Mouse (Mus musculus) MEL (cell line): ENCODE measurements around the gene Cyp27b1. TPM values are rescaled to one million over a fixed set of nuclear protein-coding genes. Genes with fewer than 3 reads are reported as not detected.

Experiments
- DNase-seq: peaks from one replicate; pipeline ENCODE4 v3.0.0; 2011; ENCODE audit warnings: low read depth, low spot score
- H3K27ac ChIP-seq: 2 replicates; pipeline ENCODE4 v1.5.1; 2012; ENCODE audit warnings: low read depth, mild to moderate bottlenecking, control low read depth, low read length, moderate library complexity; ENCODE audit not compliant: control insufficient read depth
- H3K27me3 ChIP-seq, 2 experiments: fragments of 150-350 bp in 1 of 2; sonication (generic) in 1 of 2; 2 replicates each; pipeline ENCODE4 v1.6.1; 2012; ENCODE audit warnings: low read length in 2 of 2, mild to moderate bottlenecking in 2 of 2, improper control_type of control experiment in 1 of 2, moderate library complexity in 1 of 2; ENCODE audit not compliant: insufficient read depth in 2 of 2, control insufficient read depth in 1 of 2
- H3K36me3 ChIP-seq, 2 experiments: 2 replicates each; pipeline ENCODE4 v1.6.1; 2012 to 2014; ENCODE audit warnings: low read length in 2 of 2, improper control_type of control experiment in 1 of 2, inconsistent platforms in 1 of 2, mild to moderate bottlenecking in 1 of 2; ENCODE audit not compliant: insufficient read depth in 2 of 2, control insufficient read depth in 1 of 2
- H3K4me1 ChIP-seq, 2 experiments: fragments of 150-350 bp in 1 of 2; sonication (generic) in 1 of 2; 2 replicates each; pipeline ENCODE4 v1.6.1; 2012; ENCODE audit warnings: low read length in 2 of 2, improper control_type of control experiment in 1 of 2, mild to moderate bottlenecking in 1 of 2; ENCODE audit not compliant: insufficient read depth in 2 of 2, control insufficient read depth in 1 of 2
- H3K4me3 ChIP-seq, 2 experiments: fragments of 150-350 bp in 1 of 2; sonication (generic) in 1 of 2; 2 replicates each; pipeline ENCODE4 v1.5.1; 2012; ENCODE audit warnings: low read depth in 2 of 2, low read length in 2 of 2, mild to moderate bottlenecking in 2 of 2, moderate library complexity in 2 of 2, control low read depth in 1 of 2, improper control_type of control experiment in 1 of 2; ENCODE audit not compliant: control insufficient read depth in 1 of 2, insufficient read depth in 1 of 2
- H3K79me2 ChIP-seq: 2 replicates; pipeline ENCODE4 v1.6.1; 2012; ENCODE audit warnings: mild to moderate bottlenecking, low read length, moderate library complexity; ENCODE audit not compliant: control insufficient read depth, poor library complexity, insufficient read depth
- H3K9ac ChIP-seq: 2 replicates; pipeline ENCODE4 v1.6.1; 2012; ENCODE audit warnings: low read depth, mild to moderate bottlenecking, control low read depth, low read length, moderate library complexity; ENCODE audit not compliant: control insufficient read depth, poor library complexity, severe bottlenecking
- H3K9me3 ChIP-seq: fragments of 150-350 bp; sonication (generic); replicated peaks from 2 replicates; pipeline ENCODE4 v1.6.1; 2012; ENCODE audit warnings: mild to moderate bottlenecking, low read length, improper control_type of control experiment, moderate library complexity; ENCODE audit not compliant: insufficient read depth
- CHD1 ChIP-seq: IDR thresholded peaks from 2 replicates; pipeline ENCODE4 v1.6.1; 2012; ENCODE audit warnings: low read depth, mild to moderate bottlenecking, inconsistent platforms, low read length, improper control_type of control experiment
- CHD2 ChIP-seq: IDR thresholded peaks from 2 replicates; pipeline ENCODE4 v1.6.1; 2011; ENCODE audit warnings: low read length, improper control_type of control experiment
- ELF1 ChIP-seq: IDR thresholded peaks from 2 replicates; pipeline ENCODE4 v1.6.1; 2014; ENCODE audit warnings: low read depth, mild to moderate bottlenecking, inconsistent platforms, low read length, improper control_type of control experiment, moderate library complexity
- ETS1 ChIP-seq: IDR thresholded peaks from 2 replicates; pipeline ENCODE4 v1.6.1; 2012; ENCODE audit warnings: low read depth, mild to moderate bottlenecking, inconsistent platforms, low read length, improper control_type of control experiment, moderate library complexity
- GABPA ChIP-seq: IDR thresholded peaks from 2 replicates; pipeline ENCODE4 v1.6.1; 2012; ENCODE audit warnings: low read depth, mild to moderate bottlenecking, inconsistent platforms, low read length, improper control_type of control experiment, moderate library complexity
- GATA1 ChIP-seq: IDR thresholded peaks from 2 replicates; pipeline ENCODE4 v1.6.1; 2011; ENCODE audit warnings: low read depth, low read length, improper control_type of control experiment
- JUND ChIP-seq: IDR thresholded peaks from 2 replicates; pipeline ENCODE4 v1.6.1; 2011; ENCODE audit warnings: low read depth, mild to moderate bottlenecking, improper control_type of control experiment, low read length
- MAFK ChIP-seq: IDR thresholded peaks from 2 replicates; pipeline ENCODE4 v1.6.1; 2011; ENCODE audit warnings: low read depth, mild to moderate bottlenecking, low read length, improper control_type of control experiment, borderline replicate concordance
- MAX ChIP-seq: IDR thresholded peaks from 2 replicates; pipeline ENCODE4 v1.6.1; 2011; ENCODE audit warnings: low read length, improper control_type of control experiment
- MAZ ChIP-seq: IDR thresholded peaks from 2 replicates; pipeline ENCODE4 v1.6.1; 2012; ENCODE audit warnings: low read depth, mild to moderate bottlenecking, inconsistent platforms, low read length, improper control_type of control experiment
- MYC ChIP-seq: IDR thresholded peaks from 2 replicates; pipeline ENCODE4 v1.6.1; 2011; ENCODE audit warnings: low read depth, mild to moderate bottlenecking, low read length, improper control_type of control experiment, moderate library complexity
- NRF1 ChIP-seq: IDR thresholded peaks from 2 replicates; pipeline ENCODE4 v1.6.1; 2014; ENCODE audit warnings: low read depth, mild to moderate bottlenecking, inconsistent platforms, low read length, improper control_type of control experiment, moderate library complexity; ENCODE audit not compliant: poor library complexity, insufficient read depth, severe bottlenecking
- POLR2A ChIP-seq, 2 experiments: IDR thresholded peaks; 2 replicates each; pipeline ENCODE4 v1.6.1; 2011 to 2012; ENCODE audit warnings: low read length in 2 of 2, mild to moderate bottlenecking in 2 of 2, control low read depth in 1 of 2, improper control_type of control experiment in 1 of 2, low read depth in 1 of 2, moderate library complexity in 1 of 2; ENCODE audit not compliant: control insufficient read depth in 1 of 2, insufficient read depth in 1 of 2, poor library complexity in 1 of 2
- POLR2AphosphoS5 ChIP-seq: IDR thresholded peaks from 2 replicates; pipeline ENCODE4 v1.6.1; 2012; ENCODE audit warnings: low read depth, borderline replicate concordance, mild to moderate bottlenecking, inconsistent platforms, low read length, moderate library complexity, mixed read lengths
- RAD21 ChIP-seq: IDR thresholded peaks from 2 replicates; pipeline ENCODE4 v1.6.1; 2011; ENCODE audit warnings: mild to moderate bottlenecking, low read depth, low read length, improper control_type of control experiment
- SIN3A ChIP-seq: IDR thresholded peaks from 2 replicates; pipeline ENCODE4 v1.6.1; 2012; ENCODE audit warnings: low read length, improper control_type of control experiment, inconsistent platforms
- SMC3 ChIP-seq: IDR thresholded peaks from 2 replicates; pipeline ENCODE4 v1.6.1; 2011; ENCODE audit warnings: low read depth, low read length, improper control_type of control experiment
- TAL1 ChIP-seq: IDR thresholded peaks from 2 replicates; pipeline ENCODE4 v1.6.1; 2012; ENCODE audit warnings: mild to moderate bottlenecking, inconsistent platforms, low read length, moderate library complexity, mixed read lengths
- UBTF ChIP-seq: IDR thresholded peaks from 2 replicates; pipeline ENCODE4 v1.6.1; 2012; ENCODE audit warnings: low read depth, mild to moderate bottlenecking, inconsistent platforms, low read length, improper control_type of control experiment, moderate library complexity, borderline replicate concordance; ENCODE audit not compliant: insufficient read depth
- USF1 ChIP-seq: IDR thresholded peaks from 2 replicates; pipeline ENCODE4 v1.6.1; 2014; ENCODE audit warnings: low read depth, mild to moderate bottlenecking, inconsistent platforms, low read length, improper control_type of control experiment, moderate library complexity
- ZKSCAN1 ChIP-seq: IDR thresholded peaks from 2 replicates; pipeline ENCODE4 v1.6.1; 2012; ENCODE audit warnings: low read depth, mild to moderate bottlenecking, inconsistent platforms, low read length, improper control_type of control experiment, moderate library complexity
- ZMIZ1 ChIP-seq: IDR thresholded peaks from 2 replicates; pipeline ENCODE4 v1.6.1; 2012; ENCODE audit warnings: low read depth, mild to moderate bottlenecking, inconsistent platforms, low read length, improper control_type of control experiment, moderate library complexity
- ZNF384 ChIP-seq: IDR thresholded peaks from 2 replicates; pipeline ENCODE4 v1.6.1; 2012; ENCODE audit warnings: low read depth, mild to moderate bottlenecking, inconsistent platforms, low read length, improper control_type of control experiment
- polyA plus RNA-seq, 2 experiments: library from polyadenylated mRNA; stranded (reverse) in 1 of 2; unstranded in 1 of 2; fragments of >175 nt in 1 of 2; fragments of >200 nt in 1 of 2; gene quantifications; 2 replicates each; pipeline versions ENCODE4 v1.2.1 to v1.2.4; 2012; ENCODE audit warnings: low replicate concordance in 2 of 2, low read depth in 1 of 2; ENCODE audit not compliant: insufficient read length in 2 of 2, insufficient read depth in 1 of 2, missing spikeins in 1 of 2
- total RNA-seq: library from RNA; depleted of rRNA; stranded (reverse); fragments of 300-350 nt; gene quantifications from 2 replicates; pipeline ENCODE4 v1.2.3, GENCODE M21; 2012

Gene Cyp27b1
- total and polyA plus RNA-seq, 3 experiments: 0.23 to 0.93 TPM; not detected in 1

DNA sequence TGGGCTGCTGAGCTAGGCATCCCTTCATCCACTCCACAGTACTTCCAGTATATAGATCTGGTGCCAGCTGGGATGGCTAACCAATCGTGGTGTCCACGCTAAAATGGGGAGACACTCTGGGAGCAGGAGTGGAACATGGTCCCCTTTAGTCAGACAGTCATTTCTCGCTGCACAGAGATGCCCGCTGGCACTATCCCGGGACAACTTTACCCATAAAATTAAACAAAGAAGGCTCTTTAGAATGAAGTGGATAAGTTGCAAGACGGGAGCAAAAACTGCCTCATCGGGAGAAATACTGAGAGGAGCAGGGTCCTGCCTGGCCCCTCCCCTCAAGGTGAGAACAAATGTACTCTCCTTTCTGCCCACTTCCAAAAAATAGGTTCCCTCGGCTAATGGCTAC, 10.7 kb downstream of the Cyp27b1 start:
- H3K36me3 ChIP-seq: peaks cover 0 to 6% of the 10 kb centered on the region in 2 experiments; a peak in 2 of 4 replicates
- TF ChIP-seq SIN3A: no peak
- no peak for TF ChIP-seq GATA1
- no peak for TF ChIP-seq ELF1
- no peak for TF ChIP-seq TAL1
- no peak for TF ChIP-seq CHD2
- no peak for TF ChIP-seq JUND
- no peak for TF ChIP-seq USF1
- no peak for TF ChIP-seq MAZ
- no peak for TF ChIP-seq NRF1
- TF ChIP-seq SMC3: no peak
- TF ChIP-seq MAFK: no peak
- no peak for TF ChIP-seq ZMIZ1
- peaks cover 3% of the 10 kb centered on the region for H3K79me2 ChIP-seq
- no peaks in the 10 kb centered on the region for H3K27me3 ChIP-seq
- H3K9ac ChIP-seq: peak overlapping the region; percentile 3; the same call in 1 of the 2 replicates
- no peak overlapping the region for H3K27ac ChIP-seq
- H3K4me3 ChIP-seq: peak overlapping the region; percentile 35 to 63
- no peak for DNase-seq
- no peaks in the 10 kb centered on the region for H3K9me3 ChIP-seq
- H3K4me1 ChIP-seq: peaks cover 3 to 10% of the 10 kb centered on the region in 2 experiments; a peak in 2 of 4 replicates

- peak overlapping the region; percentile 61 for H3K9ac ChIP-seq
- H3K27me3 ChIP-seq: no peaks in the 10 kb centered on the region
- peak overlapping the region; percentile 35 to 63 for H3K4me3 ChIP-seq
- no peak for DNase-seq
- H3K36me3 ChIP-seq: peaks cover 0 to 6% of the 10 kb centered on the region in 2 experiments; a peak in 2 of 4 replicates
- H3K9me3 ChIP-seq: no peaks in the 10 kb centered on the region
- no peak overlapping the region for H3K27ac ChIP-seq
- H3K79me2 ChIP-seq: peaks cover 10% of the 10 kb centered on the region
- peaks cover 3 to 10% of the 10 kb centered on the region in 2 experiments; a peak in 2 of 4 replicates for H3K4me1 ChIP-seq
- TF ChIP-seq ETS1 (no peak), POLR2AphosphoS5 (no peak), GATA1 (no peak), MAZ (no peak), SMC3 (no peak), ZMIZ1 (no peak), CHD1 (no peak), MAX (no peak), MYC (no peak), MAFK (no peak), UBTF (no peak), GABPA (no peak), RAD21 (no peak), ZKSCAN1 (no peak), ELF1 (no peak), NRF1 (no peak), ZNF384 (no peak), POLR2A (IDR thresholded peaks at IDR 0.05; ENCODE audit: control insufficient read depth in 1 of 2, insufficient read depth in 1 of 2, low read depth in 1 of 2, low read length in 2 of 2, poor library complexity in 1 of 2) (no peak)
These were observed 11.3 kb downstream of the Cyp27b1 start for GRCm38 (mm10) chr10:127059174-127059967.
